Mouse (Mus musculus): ENCODE data around the gene Gls.

- TF ChIP-seq CTCF (IDR thresholded peaks at IDR 0.05; ENCODE audit: low read depth) (no peak), EP300 (IDR thresholded peaks at IDR 0.05; ENCODE audit: low read depth) (no peak)
Measured at GRCm38 (mm10) chr1:52152936-52153335, 80.1 kb downstream of the Gls start.

Data from heart, postnatal 0 days (tissue).